Mouse (Mus musculus) spleen, adult 2 months (tissue): ENCODE measurements around the gene Ldhal6b.

Source experiments
- CTCF ChIP-seq: fragments of 200-500 bp; IDR thresholded peaks from 2 replicates; pipeline ENCODE4 v1.5.1; 2011; ENCODE audit warnings: mild to moderate bottlenecking, inconsistent platforms; ENCODE audit not compliant: insufficient read depth, insufficient read length, insufficient replicate concordance; ENCODE audit errors: extremely low read depth
- POLR2A ChIP-seq: fragments of 200-500 bp; IDR thresholded peaks from 2 replicates; pipeline ENCODE4 v1.6.1; 2011; ENCODE audit warnings: low read depth, low read length, inconsistent platforms

GRCm38 (mm10) chr17:5443751-5444150, 25.2 kb upstream of the Ldhal6b start:
- TF ChIP-seq POLR2A (no peak), CTCF (no peak)
